Mouse (Mus musculus): Measurements from ENCODE around the gene Lcn10. TPM values are rescaled to one million over a fixed set of nuclear protein-coding genes. Genes with fewer than 3 reads are reported as not detected.

Gene Lcn10
- polyA plus RNA-seq, 1 experiment from 2014 or later: not detected

DNA sequence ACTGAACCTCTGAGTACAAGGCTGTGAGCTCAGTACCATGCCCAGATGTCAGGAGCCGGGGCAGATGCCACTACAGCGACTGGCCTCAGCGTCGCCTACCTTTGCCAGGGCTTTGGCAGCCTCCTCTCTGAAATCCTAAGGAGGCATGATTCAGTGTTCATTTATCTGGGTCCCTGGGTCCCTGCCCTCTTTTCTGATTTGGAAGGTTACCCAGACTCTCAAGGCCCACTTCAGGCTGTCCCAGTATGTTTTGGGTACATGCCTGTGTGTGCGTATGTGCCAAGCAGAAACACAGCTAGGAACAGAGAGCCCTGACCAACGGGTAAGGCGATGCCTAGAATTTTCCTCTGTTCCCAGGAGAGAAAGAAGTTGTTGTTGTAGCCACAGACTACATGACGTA lies 22.2 kb upstream of the Lcn10 start:
- Histone ChIP-seq H3K4me3 (ENCODE audit: low read depth, low read length) (no peak overlapping the region), H3K4me1 (ENCODE audit: control insufficient read depth, insufficient read depth, low read length) (no peaks in the 10 kb centered on the region), H3K4me2 (no peak overlapping the region), H3K9ac (ENCODE audit: low read depth, low read length) (no peak overlapping the region), H3K27me3 (ENCODE audit: control insufficient read depth, insufficient read depth, low read length) (0 out of 2 replicates have a peak, but pooled peaks cover 2% of the 10 kb centered on the region), H3K27ac (ENCODE audit: low read depth, low read length) (no peak overlapping the region), H3K9me3 (replicated peaks; ENCODE audit: control insufficient read depth, low read length) (no peaks in the 10 kb centered on the region), H3K36me3 (ENCODE audit: control insufficient read depth, insufficient read depth, low read length) (no peaks in the 10 kb centered on the region)
- 82% methylated on average over 8 of the region's 8 CpGs for WGBS (ENCODE audit: insufficient replicate concordance)
- no peak for ATAC-seq (replicated peaks; ENCODE audit: insufficient number of reproducible peaks, low FRiP score, low TSS enrichment)

DNA sequence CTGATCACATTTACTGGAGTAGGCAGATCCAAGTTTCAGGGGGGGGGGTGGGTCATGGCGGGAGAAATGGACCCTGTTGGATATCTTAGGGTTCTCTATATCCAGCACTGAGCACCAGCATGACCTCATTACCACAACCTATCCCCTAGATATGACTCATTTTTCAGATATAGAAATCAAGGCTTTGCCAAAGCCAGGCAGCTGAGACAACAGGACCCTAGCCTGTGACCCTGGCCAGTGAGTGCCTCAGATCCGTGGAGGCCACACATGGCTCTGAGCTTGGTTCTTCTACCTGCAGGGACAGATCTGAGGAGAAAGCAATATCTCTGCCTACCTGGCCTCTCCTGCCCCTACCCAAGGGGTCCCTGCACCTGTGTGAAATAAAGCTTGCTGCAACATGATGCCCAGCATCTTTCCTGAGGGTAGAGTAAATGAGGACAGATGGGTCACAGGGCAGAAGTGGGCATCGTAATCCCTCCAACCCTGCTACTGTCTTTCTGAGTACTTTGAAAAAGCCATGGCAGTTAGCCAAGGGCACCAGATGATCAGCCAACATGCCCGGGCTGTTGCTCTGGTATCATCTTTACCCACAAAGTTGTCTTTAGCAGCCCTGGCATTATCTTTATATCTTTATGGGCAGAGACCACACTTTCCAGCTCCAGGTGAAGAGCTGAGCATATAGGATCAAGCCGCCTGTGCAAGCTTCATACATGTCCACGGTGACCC lies 21.1 kb upstream of the Lcn10 start:
- Histone ChIP-seq H3K36me3 (ENCODE audit: control insufficient read depth, insufficient read depth, low read length) (no peaks in the 10 kb centered on the region), H3K9ac (ENCODE audit: low read depth, low read length) (no peak overlapping the region), H3K9me3 (replicated peaks; ENCODE audit: control insufficient read depth, low read length) (no peaks in the 10 kb centered on the region), H3K4me1 (ENCODE audit: control insufficient read depth, insufficient read depth, low read length) (no peaks in the 10 kb centered on the region), H3K27ac (ENCODE audit: low read depth, low read length) (no peak overlapping the region), H3K27me3 (ENCODE audit: control insufficient read depth, insufficient read depth, low read length) (no peaks in the 10 kb centered on the region), H3K4me3 (ENCODE audit: low read depth, low read length) (no peak overlapping the region), H3K4me2 (no peak overlapping the region)
- no peak for ATAC-seq (replicated peaks; ENCODE audit: insufficient number of reproducible peaks, low FRiP score, low TSS enrichment)
- WGBS (ENCODE audit: insufficient replicate concordance): 79% methylated on average over 6 of the region's 6 CpGs

DNA sequence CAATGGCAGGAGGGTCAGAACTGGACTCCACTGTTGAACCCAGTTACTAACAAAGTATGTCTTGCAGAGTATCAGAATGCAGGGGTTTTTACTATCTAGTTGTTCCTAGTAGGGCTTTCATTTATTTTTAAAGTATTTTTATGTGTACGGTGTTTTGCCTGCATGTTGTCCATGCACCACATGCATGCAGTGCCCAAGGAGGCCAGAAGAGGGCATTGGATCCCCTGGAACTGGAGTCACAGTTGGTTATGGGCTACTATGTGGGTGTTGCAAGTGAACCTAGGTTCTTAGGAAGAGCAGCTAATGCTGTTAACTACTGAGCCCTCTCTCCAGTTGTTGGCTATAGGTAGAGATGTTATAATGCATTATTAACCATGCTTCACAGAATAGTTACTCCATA lies 19.0 kb upstream of the Lcn10 start:
- H3K9me3 ChIP-seq (replicated peaks; ENCODE audit: control insufficient read depth, low read length): no peaks in the 10 kb centered on the region
- no peaks in the 10 kb centered on the region for H3K36me3 ChIP-seq (ENCODE audit: control insufficient read depth, insufficient read depth, low read length)
- H3K4me3 ChIP-seq (ENCODE audit: low read depth, low read length): no peak overlapping the region
- H3K27ac ChIP-seq (ENCODE audit: low read depth, low read length): no peak overlapping the region
- H3K9ac ChIP-seq (ENCODE audit: low read depth, low read length): no peak overlapping the region
- H3K4me1 ChIP-seq (ENCODE audit: control insufficient read depth, insufficient read depth, low read length): no peaks in the 10 kb centered on the region
- H3K4me2 ChIP-seq: no peak overlapping the region
- no peaks in the 10 kb centered on the region for H3K27me3 ChIP-seq (ENCODE audit: control insufficient read depth, insufficient read depth, low read length)
- WGBS (ENCODE audit: insufficient replicate concordance): 82% methylated on average over 1 of the region's 1 CpGs
- no peak for ATAC-seq (replicated peaks; ENCODE audit: insufficient number of reproducible peaks, low FRiP score, low TSS enrichment)

DNA sequence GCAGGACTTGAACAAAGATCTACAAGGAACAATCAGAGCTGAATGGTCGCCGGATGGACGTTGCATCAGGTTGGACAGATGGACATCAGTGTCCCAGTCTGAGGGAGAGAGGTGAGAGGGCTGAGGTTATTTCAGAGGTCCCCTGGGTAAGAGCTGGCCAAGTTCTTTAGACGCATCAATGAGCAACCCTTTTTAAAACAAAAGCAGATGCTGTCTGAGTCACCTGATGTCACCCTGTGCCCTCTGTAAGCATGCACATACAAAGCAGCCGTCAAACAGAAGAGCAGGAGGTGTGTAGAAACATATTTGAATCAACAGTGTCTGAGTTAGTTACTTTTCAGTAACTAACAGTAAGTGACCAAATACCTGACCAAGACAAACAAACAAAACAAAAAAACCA lies 18.4 kb upstream of the Lcn10 start:
- H3K36me3 ChIP-seq (ENCODE audit: control insufficient read depth, insufficient read depth, low read length): no peaks in the 10 kb centered on the region
- WGBS (ENCODE audit: insufficient replicate concordance): 76% methylated on average over 5 of the region's 5 CpGs

DNA sequence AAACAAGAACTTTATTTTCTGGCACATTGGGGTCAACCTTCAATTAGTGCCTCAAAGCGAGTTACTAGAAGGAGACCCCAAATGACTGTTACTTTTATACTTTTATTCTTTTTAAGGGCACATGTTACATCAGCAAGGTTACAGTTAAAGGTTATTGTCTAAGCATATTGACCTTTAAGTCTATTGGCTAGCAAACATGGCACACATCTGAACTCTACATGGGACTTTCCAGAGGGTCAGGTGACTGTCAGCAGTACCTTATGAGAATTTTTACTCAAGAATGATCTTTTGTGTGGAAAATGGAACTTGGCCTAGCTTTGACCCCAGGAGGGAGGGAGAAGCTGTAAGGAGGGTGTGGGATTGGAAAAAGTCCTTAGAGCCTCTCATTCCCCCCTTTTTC lies 16.0 kb upstream of the Lcn10 start:
- H3K4me3 ChIP-seq (ENCODE audit: low read depth, low read length): no peak overlapping the region
- no peak overlapping the region for H3K27ac ChIP-seq (ENCODE audit: low read depth, low read length)
- no peak overlapping the region for H3K4me2 ChIP-seq
- H3K9me3 ChIP-seq (replicated peaks; ENCODE audit: control insufficient read depth, low read length): no peaks in the 10 kb centered on the region
- WGBS (ENCODE audit: insufficient replicate concordance): 51% methylated on average over 1 of the region's 1 CpGs
- H3K4me1 ChIP-seq (ENCODE audit: control insufficient read depth, insufficient read depth, low read length): no peaks in the 10 kb centered on the region
- ATAC-seq (replicated peaks; ENCODE audit: insufficient number of reproducible peaks, low FRiP score, low TSS enrichment): no peak
- no peak overlapping the region for H3K9ac ChIP-seq (ENCODE audit: low read depth, low read length)
- no peaks in the 10 kb centered on the region for H3K27me3 ChIP-seq (ENCODE audit: control insufficient read depth, insufficient read depth, low read length)
- H3K36me3 ChIP-seq (ENCODE audit: control insufficient read depth, insufficient read depth, low read length): no peaks in the 10 kb centered on the region

More for the DNA sequence above, 18.4 kb upstream of the Lcn10 start:
- Histone ChIP-seq H3K4me1 (ENCODE audit: control insufficient read depth, insufficient read depth, low read length) (no peaks in the 10 kb centered on the region), H3K4me2 (no peak overlapping the region), H3K9ac (ENCODE audit: low read depth, low read length) (no peak overlapping the region), H3K4me3 (ENCODE audit: low read depth, low read length) (no peak overlapping the region), H3K9me3 (replicated peaks; ENCODE audit: control insufficient read depth, low read length) (no peaks in the 10 kb centered on the region), H3K27me3 (ENCODE audit: control insufficient read depth, insufficient read depth, low read length) (no peaks in the 10 kb centered on the region), H3K27ac (ENCODE audit: low read depth, low read length) (no peak overlapping the region)
- ATAC-seq (replicated peaks; ENCODE audit: insufficient number of reproducible peaks, low FRiP score, low TSS enrichment): no peak

DNA sequence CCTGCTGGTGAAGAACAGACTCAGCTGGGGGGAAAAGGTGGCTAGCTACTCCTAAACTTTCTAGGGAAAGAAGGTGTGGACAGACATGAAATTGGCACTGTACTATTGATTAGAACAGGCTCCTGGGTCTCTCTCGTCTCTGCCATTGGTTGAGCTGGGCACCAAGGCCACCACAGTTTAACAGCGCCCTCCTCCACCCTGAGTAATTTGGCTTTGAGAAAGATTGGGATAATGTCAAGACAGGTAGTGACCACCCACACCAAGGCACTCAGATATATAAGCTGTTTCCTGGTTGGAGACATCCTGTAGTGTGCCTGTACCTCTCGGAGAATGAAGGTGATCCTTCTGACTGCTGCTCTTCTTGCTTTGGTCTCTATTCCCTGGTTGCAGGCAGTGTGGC lies 6.0 kb upstream of the Lcn10 start, which contains the start of gene Lcn6:
Gene Lcn6, plus strand, starts transcription at position 301 of the 400 bp plus-strand sequence.
- WGBS (ENCODE audit: insufficient replicate concordance): 69% methylated on average over 3 of the region's 3 CpGs
- no peak for ATAC-seq (replicated peaks; ENCODE audit: insufficient number of reproducible peaks, low FRiP score, low TSS enrichment)
- no peaks in the 10 kb centered on the region for H3K27me3 ChIP-seq (ENCODE audit: control insufficient read depth, insufficient read depth, low read length)

DNA sequence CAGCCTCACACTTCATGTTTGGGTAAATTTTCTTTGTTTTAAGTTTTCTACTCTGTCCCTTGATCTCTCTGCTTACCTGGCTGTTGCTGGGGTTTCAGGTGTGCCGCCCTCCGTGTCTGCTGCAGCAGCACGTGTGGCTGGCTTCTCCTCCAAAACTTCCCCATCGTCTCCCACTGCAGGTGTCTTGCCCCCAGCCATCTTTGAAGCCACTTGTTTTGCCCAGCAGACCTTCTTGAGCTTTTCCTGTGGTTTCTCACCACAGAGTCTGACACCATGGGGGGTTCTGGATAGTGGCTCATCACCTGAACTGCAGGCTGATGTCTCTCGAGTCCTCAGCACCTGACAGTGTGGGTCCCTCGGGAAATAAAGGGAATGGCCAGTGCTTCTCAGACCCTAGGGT lies 3.0 kb upstream of the Lcn10 start:
- no peak for ATAC-seq (replicated peaks; ENCODE audit: insufficient number of reproducible peaks, low FRiP score, low TSS enrichment)
- Histone ChIP-seq H3K4me2 (no peak overlapping the region), H3K9me3 (replicated peaks; ENCODE audit: control insufficient read depth, low read length) (no peaks in the 10 kb centered on the region), H3K4me3 (ENCODE audit: low read depth, low read length) (no peak overlapping the region), H3K27ac (ENCODE audit: low read depth, low read length) (no peak overlapping the region), H3K9ac (ENCODE audit: low read depth, low read length) (no peak overlapping the region), H3K36me3 (ENCODE audit: control insufficient read depth, insufficient read depth, low read length) (no peaks in the 10 kb centered on the region), H3K4me1 (ENCODE audit: control insufficient read depth, insufficient read depth, low read length) (no peaks in the 10 kb centered on the region), H3K27me3 (ENCODE audit: control insufficient read depth, insufficient read depth, low read length) (no peaks in the 10 kb centered on the region; the same call in none of the 2 replicates)
- 76% methylated on average over 6 of the region's 6 CpGs for WGBS (ENCODE audit: insufficient replicate concordance)

More for the DNA sequence above, 6.0 kb upstream of the Lcn10 start, which contains the start of gene Lcn6:
- Histone ChIP-seq H3K9ac (ENCODE audit: low read depth, low read length) (no peak within 1 kb of the TSS), H3K27ac (ENCODE audit: low read depth, low read length) (no peak within 1 kb of the TSS), H3K4me3 (ENCODE audit: low read depth, low read length) (no peak within 1 kb of the TSS), H3K4me1 (ENCODE audit: control insufficient read depth, insufficient read depth, low read length) (no peaks in the 10 kb centered on the region), H3K36me3 (ENCODE audit: control insufficient read depth, insufficient read depth, low read length) (no peaks in the 10 kb centered on the region), H3K9me3 (replicated peaks; ENCODE audit: control insufficient read depth, low read length) (no peaks in the 10 kb centered on the region), H3K4me2 (no peak within 1 kb of the TSS)

DNA sequence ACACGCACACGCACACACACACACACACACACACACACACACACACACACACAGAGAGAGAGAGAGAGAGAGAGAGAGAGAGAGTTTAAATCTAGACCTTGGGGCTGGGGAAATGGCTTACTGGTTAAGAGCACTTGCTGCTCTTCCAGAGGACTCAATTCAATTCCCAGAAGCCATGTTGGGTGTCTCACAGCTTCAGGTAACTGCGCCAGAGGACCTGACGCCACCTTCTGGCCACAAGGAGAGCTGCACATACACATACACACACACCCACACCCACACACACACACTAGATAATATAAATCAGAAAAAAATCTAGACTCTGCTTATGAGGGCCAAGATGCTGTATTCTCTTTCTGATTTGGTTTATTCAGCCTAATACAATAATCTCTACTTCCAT lies 4.4 kb downstream of the Lcn10 start:
- no peak overlapping the region for H3K9ac ChIP-seq (ENCODE audit: low read depth, low read length)
- H3K27me3 ChIP-seq (ENCODE audit: control insufficient read depth, insufficient read depth, low read length): no peaks in the 10 kb centered on the region; the same call in none of the 2 replicates
- no peak overlapping the region for H3K27ac ChIP-seq (ENCODE audit: low read depth, low read length)
- H3K4me2 ChIP-seq: no peak overlapping the region
- no peak for ATAC-seq (replicated peaks; ENCODE audit: insufficient number of reproducible peaks, low FRiP score, low TSS enrichment)
- H3K36me3 ChIP-seq (ENCODE audit: control insufficient read depth, insufficient read depth, low read length): no peaks in the 10 kb centered on the region
- WGBS (ENCODE audit: insufficient replicate concordance): 60% methylated on average over 4 of the region's 4 CpGs
- H3K4me3 ChIP-seq (ENCODE audit: low read depth, low read length): no peak overlapping the region
- H3K4me1 ChIP-seq (ENCODE audit: control insufficient read depth, insufficient read depth, low read length): no peaks in the 10 kb centered on the region
- no peaks in the 10 kb centered on the region for H3K9me3 ChIP-seq (replicated peaks; ENCODE audit: control insufficient read depth, low read length)

DNA sequence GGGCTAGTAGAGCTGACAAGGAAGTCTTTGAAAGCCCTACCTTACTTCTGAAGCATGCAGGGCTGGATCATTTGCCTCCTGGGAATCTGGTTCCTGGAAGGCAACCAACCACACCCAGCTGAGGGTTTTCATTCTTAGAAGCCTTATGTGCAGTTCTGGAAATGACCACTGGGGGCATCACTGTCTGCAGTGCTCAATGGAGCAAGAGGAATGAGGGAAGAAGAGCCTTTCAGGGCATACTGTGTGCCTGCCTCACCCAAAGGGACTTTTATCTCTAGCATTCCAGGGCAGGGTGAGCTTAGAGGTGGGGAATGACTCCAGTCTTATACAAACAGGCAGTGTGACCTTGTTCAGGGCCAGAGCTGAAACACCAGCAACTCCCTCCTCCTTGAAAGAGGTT lies 12.1 kb downstream of the Lcn10 start:
- ATAC-seq (replicated peaks; ENCODE audit: insufficient number of reproducible peaks, low FRiP score, low TSS enrichment): no peak
- no peak overlapping the region for H3K4me3 ChIP-seq (ENCODE audit: low read depth, low read length)
- H3K9me3 ChIP-seq (replicated peaks; ENCODE audit: control insufficient read depth, low read length): no peaks in the 10 kb centered on the region
- no peak overlapping the region for H3K9ac ChIP-seq (ENCODE audit: low read depth, low read length)
- H3K4me2 ChIP-seq: no peak overlapping the region
- no peaks in the 10 kb centered on the region for H3K4me1 ChIP-seq (ENCODE audit: control insufficient read depth, insufficient read depth, low read length)
- H3K27me3 ChIP-seq (ENCODE audit: control insufficient read depth, insufficient read depth, low read length): peaks cover 2% of the 10 kb centered on the region; the same call in 1 of the 2 replicates
- no peak overlapping the region for H3K27ac ChIP-seq (ENCODE audit: low read depth, low read length)
- no peaks in the 10 kb centered on the region for H3K36me3 ChIP-seq (ENCODE audit: control insufficient read depth, insufficient read depth, low read length)
